Mouse (Mus musculus) heart, postnatal 25 days (tissue): ENCODE measurements around the gene Sult6b2. TPM values are rescaled to one million over a fixed set of nuclear protein-coding genes. Genes with fewer than 3 reads are reported as not detected.

Experiments
- DNase-seq: peaks from one replicate; pipeline ENCODE4 v3.0.0; 2022; ENCODE audit warnings: low spot score
- intact Hi-C: fragments of 180-260 bp; cut with DNase I; formaldehyde crosslinking; loops from one replicate; pipeline ENCODE4 v1.15.1; 2025
- total RNA-seq, 2 experiments: library from RNA; stranded (reverse); gene quantifications; 2 replicates each; pipeline ENCODE4 v1.2.3; 2021

Gene Sult6b2
- total RNA-seq, 2 experiments from 2014 or later, result 0.23 TPM; not detected in 1

DNA sequence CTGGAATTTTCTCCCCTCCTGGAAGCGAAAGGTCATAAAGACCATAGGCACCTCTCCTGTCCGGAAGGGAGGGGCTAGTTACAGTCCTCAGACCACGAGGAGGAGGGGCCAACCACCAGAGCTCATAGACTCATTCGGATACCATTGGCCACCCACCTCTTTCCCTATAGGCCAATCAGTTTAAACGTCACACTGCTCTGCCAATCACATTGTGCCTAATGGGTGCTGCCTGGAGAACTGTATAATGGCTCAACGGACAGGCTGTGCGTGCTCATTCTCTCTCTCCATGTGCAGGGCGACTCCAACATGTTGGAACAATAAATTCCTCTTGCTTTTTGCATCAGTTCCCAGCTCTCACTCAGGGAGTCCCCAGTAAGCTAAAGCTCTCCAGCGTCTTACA is 52.9 kb downstream of the Sult6b2 start:
- intact Hi-C loops, result loop anchor here (10.0 kb wide), 1 partner anchor 407 kb away; the partner anchor contains the start of gene Pyroxd1
- DNase-seq, result no peak

DNA sequence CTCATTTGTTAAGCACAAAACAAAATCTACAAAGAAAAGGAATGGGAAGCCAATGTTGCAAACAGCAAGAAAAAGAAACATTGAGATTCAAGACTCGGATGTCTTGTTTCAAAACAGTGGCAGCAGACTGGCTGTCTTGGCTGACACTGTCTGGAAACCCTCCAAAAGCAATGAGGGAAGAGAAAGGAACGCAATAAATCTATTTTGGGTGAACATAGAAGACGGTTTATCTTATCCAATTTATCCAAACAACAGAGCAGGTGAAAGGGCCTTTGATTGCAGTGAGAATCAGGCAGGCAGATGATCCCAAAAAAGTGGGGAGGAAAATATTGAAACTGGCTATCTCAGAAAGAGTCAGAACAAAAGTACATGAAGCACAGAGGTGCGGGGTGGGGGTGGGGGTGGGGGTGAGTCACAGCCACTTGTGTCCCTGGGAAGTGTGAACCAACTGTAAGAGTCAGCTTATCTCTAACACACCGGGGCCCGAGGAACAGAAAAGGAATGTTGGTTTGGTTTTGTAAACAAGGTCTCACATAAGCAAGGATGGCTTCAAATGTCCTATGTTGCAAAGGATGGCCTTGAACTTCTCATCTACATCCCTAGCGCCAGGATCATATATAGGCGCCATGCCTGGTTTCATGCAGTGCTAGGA is 56.1 kb downstream of the Sult6b2 start:
- DNase-seq, result no peak
- intact Hi-C loops, result no loop called here

GRCm38 (mm10) chr6:142747165-142747564 is 57.1 kb downstream of the Sult6b2 start:
- no peak for DNase-seq
- intact Hi-C loops, result no loop called here

GRCm38 (mm10) chr6:142746765-142747164 is 57.5 kb downstream of the Sult6b2 start:
- no peak for DNase-seq
- intact Hi-C loops, result no loop called here

DNA sequence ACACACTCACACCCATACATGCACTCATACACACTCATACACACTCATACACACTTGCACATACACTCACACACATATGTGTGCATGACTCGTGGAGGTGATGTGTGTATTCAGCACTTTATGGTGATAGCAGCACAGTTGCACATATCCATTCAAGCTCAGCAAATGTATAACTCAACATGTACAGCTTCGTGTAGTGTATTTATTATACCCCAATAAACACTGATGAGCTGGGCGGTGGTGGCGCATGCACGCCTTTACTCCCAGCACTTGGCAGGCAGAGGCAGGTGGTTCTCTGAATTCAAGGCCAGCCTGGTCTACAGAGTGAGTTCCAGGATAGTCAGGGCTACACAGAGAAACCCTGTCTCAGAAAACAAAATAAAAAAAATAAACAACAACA is 58.8 kb downstream of the Sult6b2 start:
- intact Hi-C loops, result no loop called here
- DNase-seq, result no peak

DNA sequence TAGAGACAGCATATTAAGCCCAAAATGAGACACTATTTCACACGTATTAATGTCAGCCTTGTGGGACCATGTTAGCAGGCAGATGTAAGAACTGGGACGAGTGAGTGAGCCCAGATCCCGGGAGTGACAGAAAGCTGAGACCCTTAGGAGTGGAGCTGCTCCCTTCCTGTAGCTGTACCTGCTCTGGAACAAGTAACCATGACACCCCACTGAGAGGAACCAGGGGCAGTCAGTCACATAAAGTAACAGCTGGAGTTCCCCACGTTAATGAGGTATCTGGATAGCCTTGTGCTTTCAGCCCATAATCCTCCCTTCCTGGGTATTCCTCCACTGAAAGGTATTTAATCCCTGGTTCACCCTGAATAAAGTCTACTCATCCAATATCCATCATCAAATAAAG is 61.1 kb downstream of the Sult6b2 start:
- no peak for DNase-seq
- intact Hi-C loops, result no loop called here

- no peak for DNase-seq
- intact Hi-C loops, result no loop called here
Measured at GRCm38 (mm10) chr6:142741763-142742162, 62.5 kb downstream of the Sult6b2 start.

DNA sequence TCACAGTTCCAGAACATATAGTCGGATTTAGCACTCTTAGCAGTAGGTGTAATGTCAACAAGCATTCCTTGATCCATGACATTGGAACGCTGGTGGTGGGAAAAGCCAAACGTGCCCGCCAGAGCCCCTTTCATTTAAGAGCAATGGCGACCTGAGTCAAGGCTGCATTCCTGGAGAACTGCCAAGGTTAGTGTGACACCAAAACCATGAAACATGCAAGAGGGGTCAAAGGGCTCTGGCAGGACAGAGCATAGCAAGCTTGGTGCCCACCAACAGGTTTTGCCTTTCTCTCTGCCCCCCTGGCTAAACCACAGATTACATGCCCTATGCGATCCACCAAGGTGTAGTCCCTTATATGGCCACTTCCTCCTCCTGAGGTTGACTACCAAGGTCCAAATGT is 65.7 kb downstream of the Sult6b2 start:
- no peak for DNase-seq
- intact Hi-C loops, result no loop called here

DNA sequence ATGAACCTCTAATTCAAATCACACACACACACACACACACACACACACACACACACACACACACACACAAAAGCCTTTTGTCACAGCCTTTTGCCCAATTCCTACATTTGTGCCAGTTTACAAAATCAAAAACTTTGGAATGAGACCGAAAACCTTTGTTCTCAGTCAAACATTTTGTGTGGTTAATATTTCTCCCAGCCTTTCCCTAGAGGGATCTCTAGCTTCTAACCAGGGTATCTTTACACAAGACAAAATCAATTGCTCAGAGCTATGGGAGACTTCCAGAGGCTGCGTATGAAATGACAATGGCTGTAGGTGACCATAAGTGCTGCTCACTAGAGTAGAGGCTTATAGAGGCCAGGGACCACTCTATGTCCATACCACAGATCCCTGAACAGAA is 66.1 kb downstream of the Sult6b2 start:
- intact Hi-C loops, result no loop called here

DNA sequence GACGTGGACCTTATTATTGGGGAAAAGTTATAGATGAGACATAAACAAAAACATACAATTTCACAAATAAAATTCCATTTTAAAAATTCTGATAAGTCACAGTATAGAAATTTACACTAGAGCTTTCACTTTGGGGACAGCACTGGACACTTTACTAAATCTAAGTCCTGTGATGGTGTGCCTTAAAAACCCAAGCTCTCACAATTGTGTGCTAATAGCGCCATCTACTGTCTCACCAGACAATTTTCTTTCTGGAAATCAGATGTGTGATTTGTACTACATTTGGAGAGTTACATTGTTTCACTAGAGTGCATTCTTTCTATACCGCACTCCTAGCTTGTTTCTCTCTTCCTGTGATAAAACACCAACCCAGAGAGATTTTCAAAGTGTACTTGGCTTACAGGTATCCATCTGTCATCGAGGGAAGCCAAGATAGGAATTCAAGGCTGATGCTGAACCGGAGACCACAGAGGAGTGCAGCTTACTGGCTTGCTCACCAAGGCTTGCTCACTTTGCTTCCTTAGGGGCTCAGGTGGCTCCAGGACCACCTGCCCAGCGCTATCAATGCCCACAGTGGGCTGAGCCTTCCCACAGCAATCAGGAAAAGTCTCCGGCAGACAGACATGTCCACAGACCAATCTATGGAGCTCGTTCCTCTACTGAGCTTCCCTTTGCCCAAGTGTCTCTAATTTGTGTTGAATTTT is 68.8 kb downstream of the Sult6b2 start:
- DNase-seq, result no peak
- intact Hi-C loops, result loop anchor here (1.0 kb wide), 1 partner anchor 210 kb away; no protein-coding TSS in a partner anchor

More for the DNA sequence above, 66.1 kb downstream of the Sult6b2 start:
- DNase-seq, result no peak

Other genes with a start within 250 kb of the Sult6b2 start
- gene Kcnj8, start 232.9 kb downstream of the Sult6b2 start, total RNA-seq, result 10 to 100 TPM; 26.3 to 32.4 TPM
- 100 to 1,000 TPM; 215 to 223 TPM for gene Abcc9, start 102.2 kb downstream of the Sult6b2 start, total RNA-seq
- 10 to 100 TPM; 33.5 to 34.8 TPM for gene Cmas, start 47.8 kb downstream of the Sult6b2 start, total RNA-seq
- gene St8sia1, start 159.9 kb upstream of the Sult6b2 start, total RNA-seq, result under 1 TPM; 0.20 to 0.31 TPM